Mouse (Mus musculus): ENCODE measurements at regions not wholly inside any gene's neighbourhood (a gene's known extent, or its start where the extent isn't known, plus 50 kb on each side); places are given as distances from the start of the nearest gene placed in this dataset.

DNA sequence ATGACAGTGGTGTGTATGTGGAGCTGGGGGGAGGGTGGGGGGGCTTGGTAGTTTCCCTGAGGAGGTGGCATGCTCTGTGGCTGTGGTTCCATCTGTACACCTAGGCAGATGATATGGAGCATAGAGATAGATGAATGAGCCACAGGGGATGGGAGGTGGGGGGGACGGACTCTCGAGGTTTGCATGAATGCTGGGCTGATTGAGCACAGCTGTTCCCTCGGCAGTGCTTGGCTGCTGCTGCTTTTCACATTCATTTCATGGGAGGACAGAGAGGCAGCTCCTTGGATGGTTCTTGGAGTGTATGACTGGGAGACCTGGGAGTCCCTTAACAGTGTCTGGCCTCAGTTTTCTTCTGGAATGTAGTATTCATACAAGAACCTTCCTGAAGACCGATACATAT is 184.5 kb downstream of the Zfp36l1 start:
- TF ChIP-seq CTCF (IDR thresholded peaks at IDR 0.05; ENCODE audit: borderline replicate concordance, extremely low read depth, insufficient read depth, insufficient read length) (no peak), POLR2A (IDR thresholded peaks at IDR 0.05; ENCODE audit: borderline replicate concordance, extremely low read depth, insufficient read depth, insufficient read length, poor library complexity, severe bottlenecking) (no peak)
